Mouse (Mus musculus) limb, embryonic 12.5 days (tissue): ENCODE data around the gene Slco3a1. TPM values are rescaled to one million over a fixed set of nuclear protein-coding genes. Genes with fewer than 3 reads are reported as not detected.

Experiments
- ATAC-seq: fragments of 200-750 bp; cut with Nextera tagmentation; 2 replicates; pipeline ENCODE4 v1.8.0; 2017; ENCODE audit warnings: low read depth, moderate TSS enrichment; ENCODE audit not compliant: insufficient number of reproducible peaks, insufficient read depth, low FRiP score, low TSS enrichment
- H3K27ac ChIP-seq: fragments of 300-500 bp; sonication (generic); 2 replicates; pipeline ENCODE4 v1.5.1; 2016; ENCODE audit warnings: mild to moderate bottlenecking, moderate library complexity
- H3K27me3 ChIP-seq: fragments of 300-500 bp; sonication (generic); 2 replicates; pipeline ENCODE4 v1.6.1; 2016; ENCODE audit warnings: mild to moderate bottlenecking, moderate library complexity
- H3K36me3 ChIP-seq: fragments of 300-500 bp; sonication (generic); 2 replicates; pipeline ENCODE4 v1.6.1; 2016; ENCODE audit warnings: mild to moderate bottlenecking, moderate library complexity
- H3K4me1 ChIP-seq: fragments of 300-500 bp; sonication (generic); replicated peaks from 2 replicates; pipeline ENCODE4 v1.6.1; 2016
- H3K4me2 ChIP-seq: fragments of 300-500 bp; sonication (generic); 2 replicates; pipeline ENCODE4 v1.6.1; 2016; ENCODE audit warnings: mild to moderate bottlenecking, moderate library complexity
- H3K4me3 ChIP-seq: fragments of 300-500 bp; sonication (generic); replicated peaks from 2 replicates; pipeline ENCODE4 v1.5.1; 2016; ENCODE audit warnings: mild to moderate bottlenecking
- H3K9ac ChIP-seq: fragments of 300-500 bp; sonication (generic); replicated peaks from 2 replicates; pipeline ENCODE4 v1.6.1; 2016; ENCODE audit warnings: mild to moderate bottlenecking, moderate library complexity
- H3K9me3 ChIP-seq: fragments of 300-500 bp; sonication (generic); 2 replicates; pipeline ENCODE4 v1.6.1; 2016; ENCODE audit warnings: mild to moderate bottlenecking, moderate library complexity
- WGBS: fragments of 180-500 bp; shearing (Covaris S2); methylation state at CpG from one replicate; pipeline ENCODE4 v1.1.7; 2016; 5-methylcytosine and 5-hydroxymethylcytosine counted together
- polyA plus RNA-seq: library from polyadenylated mRNA; unstranded; fragments of >200 nt; fragmentation: Nextera tagmentation; extraction: Ambion mirVana; gene quantifications from 2 replicates; pipeline ENCODE4 v1.2.1, GENCODE M21; 2016

Gene Slco3a1
- polyA plus RNA-seq, 1 experiment from 2014 or later: 8.2 TPM

GRCm38 (mm10) chr7:74549013-74549582 lies 5.5 kb downstream of the Slco3a1 start:
- 54% methylated on average over 6 of the region's 6 CpGs for WGBS
- Histone ChIP-seq H3K9me3 (no peaks in the 10 kb centered on the region), H3K4me3 (no peak overlapping the region), H3K4me1 (peaks cover 15% of the 10 kb centered on the region; the same call in 1 of the 2 replicates), H3K36me3 (no peaks in the 10 kb centered on the region), H3K4me2 (no peak overlapping the region), H3K9ac (no peak overlapping the region), H3K27me3 (peaks cover 34% of the 10 kb centered on the region), H3K27ac (no peak overlapping the region)
- no peak for ATAC-seq

- peaks cover 10% of the 10 kb centered on the region for H3K27me3 ChIP-seq
- H3K9ac ChIP-seq: no peak overlapping the region
- no peaks in the 10 kb centered on the region for H3K36me3 ChIP-seq
- H3K9me3 ChIP-seq: no peaks in the 10 kb centered on the region
- ATAC-seq: no peak
- H3K4me1 ChIP-seq: 0 out of 2 replicates have a peak, but pooled peaks cover 8% of the 10 kb centered on the region
- no peak overlapping the region for H3K4me2 ChIP-seq
- H3K27ac ChIP-seq: no peak overlapping the region
- WGBS: 83% methylated on average over 6 of the region's 6 CpGs
- no peak overlapping the region for H3K4me3 ChIP-seq
Measured at GRCm38 (mm10) chr7:74546691-74547090, 7.9 kb downstream of the Slco3a1 start.

GRCm38 (mm10) chr7:74545498-74545990 lies 9.0 kb downstream of the Slco3a1 start:
- no peak overlapping the region for H3K4me2 ChIP-seq
- no peak overlapping the region for H3K4me3 ChIP-seq
- no peaks in the 10 kb centered on the region for H3K27me3 ChIP-seq
- H3K9ac ChIP-seq: no peak overlapping the region
- no peak overlapping the region for H3K27ac ChIP-seq
- H3K36me3 ChIP-seq: no peaks in the 10 kb centered on the region
- ATAC-seq: no peak
- no peaks in the 10 kb centered on the region for H3K9me3 ChIP-seq
- WGBS: 74% methylated on average over 6 of the region's 6 CpGs
- H3K4me1 ChIP-seq: 0 out of 2 replicates have a peak, but pooled peaks cover 8% of the 10 kb centered on the region

- H3K4me3 ChIP-seq: no peak overlapping the region
- H3K4me2 ChIP-seq: no peak overlapping the region
- no peaks in the 10 kb centered on the region for H3K36me3 ChIP-seq
- H3K9me3 ChIP-seq: no peaks in the 10 kb centered on the region
- WGBS: 82% methylated on average over 7 of the region's 7 CpGs
- H3K4me1 ChIP-seq: 0 out of 2 replicates have a peak, but pooled peaks cover 4% of the 10 kb centered on the region
- no peaks in the 10 kb centered on the region for H3K27me3 ChIP-seq
- ATAC-seq: no peak
- no peak overlapping the region for H3K9ac ChIP-seq
- H3K27ac ChIP-seq: no peak overlapping the region
Measured at GRCm38 (mm10) chr7:74544306-74544705, 10.3 kb downstream of the Slco3a1 start.

GRCm38 (mm10) chr7:74541958-74542357 lies 12.6 kb downstream of the Slco3a1 start:
- Histone ChIP-seq H3K27me3 (no peaks in the 10 kb centered on the region), H3K9ac (no peak overlapping the region), H3K9me3 (no peaks in the 10 kb centered on the region), H3K4me3 (no peak overlapping the region), H3K36me3 (no peaks in the 10 kb centered on the region), H3K27ac (no peak overlapping the region), H3K4me2 (no peak overlapping the region), H3K4me1 (0 out of 2 replicates have a peak, but pooled peaks cover 4% of the 10 kb centered on the region)
- WGBS: 35% methylated on average over 4 of the region's 4 CpGs
- no peak for ATAC-seq

GRCm38 (mm10) chr7:74540933-74541725 lies 13.5 kb downstream of the Slco3a1 start:
- WGBS: 97% methylated on average over 7 of the region's 7 CpGs
- Histone ChIP-seq H3K4me1 (0 out of 2 replicates have a peak, but pooled peaks cover 4% of the 10 kb centered on the region), H3K27ac (no peak overlapping the region), H3K9ac (no peak overlapping the region), H3K27me3 (no peaks in the 10 kb centered on the region), H3K4me3 (no peak overlapping the region), H3K4me2 (no peak overlapping the region), H3K36me3 (no peaks in the 10 kb centered on the region), H3K9me3 (no peaks in the 10 kb centered on the region)
- no peak; the same call in 1 of the 2 replicates for ATAC-seq

GRCm38 (mm10) chr7:74536186-74536585 lies 18.4 kb downstream of the Slco3a1 start:
- 79% methylated on average over 4 of the region's 4 CpGs for WGBS
- Histone ChIP-seq H3K36me3 (no peaks in the 10 kb centered on the region), H3K27ac (no peak overlapping the region), H3K4me2 (no peak overlapping the region), H3K4me3 (no peak overlapping the region), H3K4me1 (no peaks in the 10 kb centered on the region), H3K9me3 (no peaks in the 10 kb centered on the region), H3K9ac (no peak overlapping the region), H3K27me3 (no peaks in the 10 kb centered on the region)
- ATAC-seq: no peak

- no peak overlapping the region for H3K9ac ChIP-seq
- no peaks in the 10 kb centered on the region for H3K27me3 ChIP-seq
- no peak overlapping the region for H3K27ac ChIP-seq
- ATAC-seq: no peak
- no peaks in the 10 kb centered on the region for H3K9me3 ChIP-seq
- H3K4me2 ChIP-seq: no peak overlapping the region
- no peaks in the 10 kb centered on the region for H3K4me1 ChIP-seq
- no peaks in the 10 kb centered on the region for H3K36me3 ChIP-seq
- WGBS: 89% methylated on average over 7 of the region's 7 CpGs
- H3K4me3 ChIP-seq: no peak overlapping the region
Measured at GRCm38 (mm10) chr7:74531468-74532097, 23.0 kb downstream of the Slco3a1 start.

GRCm38 (mm10) chr7:74529877-74530276 lies 24.7 kb downstream of the Slco3a1 start:
- Histone ChIP-seq H3K4me1 (no peaks in the 10 kb centered on the region), H3K9me3 (no peaks in the 10 kb centered on the region), H3K36me3 (no peaks in the 10 kb centered on the region), H3K9ac (no peak overlapping the region), H3K27ac (no peak overlapping the region), H3K4me3 (no peak overlapping the region), H3K4me2 (no peak overlapping the region), H3K27me3 (no peaks in the 10 kb centered on the region)
- no peak for ATAC-seq
- 78% methylated on average over 2 of the region's 2 CpGs for WGBS

GRCm38 (mm10) chr7:74529183-74529757 lies 25.3 kb downstream of the Slco3a1 start:
- no peak overlapping the region for H3K27ac ChIP-seq
- no peaks in the 10 kb centered on the region for H3K36me3 ChIP-seq
- H3K9ac ChIP-seq: no peak overlapping the region
- WGBS: 60% methylated on average over 4 of the region's 4 CpGs
- H3K9me3 ChIP-seq: no peaks in the 10 kb centered on the region
- H3K27me3 ChIP-seq: no peaks in the 10 kb centered on the region
- ATAC-seq: no peak
- no peaks in the 10 kb centered on the region for H3K4me1 ChIP-seq
- no peak overlapping the region for H3K4me2 ChIP-seq
- no peak overlapping the region for H3K4me3 ChIP-seq

GRCm38 (mm10) chr7:74528182-74528581 lies 26.4 kb downstream of the Slco3a1 start:
- Histone ChIP-seq H3K9ac (no peak overlapping the region), H3K4me3 (no peak overlapping the region), H3K4me1 (no peaks in the 10 kb centered on the region), H3K27me3 (no peaks in the 10 kb centered on the region), H3K9me3 (no peaks in the 10 kb centered on the region), H3K36me3 (no peaks in the 10 kb centered on the region), H3K27ac (no peak overlapping the region), H3K4me2 (no peak overlapping the region)
- ATAC-seq: no peak
- WGBS: 90% methylated on average over 5 of the region's 5 CpGs
